Mouse (Mus musculus) central nervous system, embryonic 11.5 days (tissue): ENCODE data around the gene Mtm1. TPM values are rescaled to one million over a fixed set of nuclear protein-coding genes. Genes with fewer than 3 reads are reported as not detected.

ENCODE experiments used
- polyA plus RNA-seq: library from polyadenylated mRNA; depleted of rRNA; stranded (reverse); fragments of >200 nt; gene quantifications from 2 replicates; pipeline ENCODE4 v1.2.3, GENCODE M21; 2012; rRNA removed

Mtm1 gene
- 1.9 and 3.0 TPM in 2 replicates for polyA plus RNA-seq

GRCm38 (mm10) chrX:71210467-71210866, at the start of gene Mtm1:
Gene Mtm1 (plus strand): TSS chrX:71210767.

GRCm38 (mm10) chrX:71364554-71364991, 154.0 kb downstream of the Mtm1 start, which contains the start of gene Mtmr1:
Gene Mtmr1 (plus strand): TSS chrX:71364760.

Other genes starting within 250 kb of the Mtm1 start
- 4.0 and 6.0 TPM in 2 replicates for gene Mamld1, start 160.5 kb upstream of the Mtm1 start, polyA plus RNA-seq
- 5.4 and 9.6 TPM in 2 replicates for gene Mtmr1, start 154.0 kb downstream of the Mtm1 start, polyA plus RNA-seq